Mouse (Mus musculus) lung, postnatal 36 days (tissue): ENCODE measurements at regions not wholly inside any gene's neighbourhood (a gene's known extent, or its start where the extent isn't known, plus 50 kb on each side); places are given as distances from the start of the nearest gene placed in this dataset.
A peak's percentile ranks its signal among the peaks of the same experiment; 100 is the strongest.
"Not testable (repeated sequence)": the region's sequence is repeated elsewhere in the genome, so short reads cannot be mapped to it uniquely, and the experiment has no call there.

Experiments
- DNase-seq: peaks from one replicate; pipeline ENCODE4 v3.0.0; 2022; ENCODE audit warnings: mixed read lengths

DNA sequence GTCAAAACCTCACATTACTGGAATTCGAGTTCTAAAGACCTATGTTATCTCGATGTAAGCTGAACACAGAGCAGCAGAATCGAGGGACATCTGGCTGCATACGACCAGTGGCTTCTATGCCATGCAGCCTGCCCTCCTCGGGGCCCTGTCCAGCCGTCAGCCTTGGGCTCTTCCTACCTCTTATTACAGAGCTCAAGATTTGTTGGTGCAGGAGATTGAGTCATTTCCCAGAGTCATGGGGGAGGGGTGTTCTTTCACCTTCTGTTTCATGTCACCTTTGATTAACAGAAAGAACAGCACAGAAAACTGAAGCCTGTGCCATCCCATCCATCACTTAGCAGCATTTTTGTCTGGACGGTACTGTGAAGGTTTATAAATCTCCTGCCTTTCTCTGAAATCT lies 52.1 kb downstream of the Sst start:
- DNase-seq = no peak

DNA sequence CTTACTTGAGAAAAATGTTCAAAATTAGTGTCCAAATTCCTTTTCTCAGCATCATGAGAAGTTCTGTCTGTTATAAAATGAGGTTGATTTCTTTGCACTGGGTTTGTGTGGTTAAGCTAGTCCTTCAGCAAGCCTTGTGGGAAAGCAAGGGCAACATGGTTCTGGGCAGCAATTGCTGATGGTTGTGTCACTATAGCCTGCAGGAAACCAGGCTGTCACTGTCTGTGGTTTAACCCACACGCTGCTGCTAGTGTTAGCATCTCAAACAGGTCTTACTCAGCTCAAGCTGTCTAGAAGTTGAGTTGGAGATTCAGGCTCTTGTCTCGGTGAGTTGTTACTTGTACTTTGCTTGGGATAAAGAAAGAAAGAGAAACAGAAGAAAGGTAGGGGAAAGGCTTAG lies 52.6 kb downstream of the Sst start:
- no peak for DNase-seq

DNA sequence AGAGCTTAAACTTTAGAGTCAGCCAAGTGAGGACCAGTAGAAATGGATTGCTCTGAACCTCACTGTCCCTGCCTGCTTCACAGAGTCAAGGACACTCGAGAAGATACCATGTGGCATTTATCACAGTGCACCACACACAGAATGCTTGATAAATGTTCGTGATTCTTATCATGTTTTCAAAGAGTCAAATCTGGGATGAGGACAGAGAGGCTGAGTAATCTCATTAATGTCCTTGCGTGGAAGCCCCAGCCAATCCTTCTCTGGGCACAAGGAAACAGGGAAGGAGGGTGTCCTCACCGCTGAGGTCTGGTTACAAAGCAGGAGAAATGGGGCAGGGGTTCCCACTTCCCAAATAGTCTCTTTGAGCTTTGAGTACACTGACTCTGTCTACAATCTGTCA lies 55.8 kb downstream of the Sst start:
- DNase-seq = no peak

DNA sequence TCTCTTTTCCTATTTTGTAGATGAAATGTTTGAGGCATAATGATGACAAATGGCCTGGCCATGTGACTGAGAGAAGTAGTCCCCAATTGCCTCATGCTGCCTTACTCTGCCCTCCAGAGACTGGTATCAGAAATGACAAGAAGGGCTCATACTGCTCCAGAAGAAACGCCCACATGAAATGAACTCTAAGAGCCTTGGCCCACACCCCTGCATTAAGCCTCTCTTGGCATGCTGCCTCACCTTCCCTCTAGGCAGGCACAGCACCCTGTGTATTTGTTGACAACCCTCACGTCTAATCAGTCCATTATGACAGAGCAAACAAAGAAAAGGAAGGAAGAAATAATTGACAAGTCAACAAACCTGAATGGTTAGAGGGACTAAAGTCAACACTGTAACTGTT lies 57.2 kb downstream of the Sst start:
- DNase-seq = peak; percentile 51

DNA sequence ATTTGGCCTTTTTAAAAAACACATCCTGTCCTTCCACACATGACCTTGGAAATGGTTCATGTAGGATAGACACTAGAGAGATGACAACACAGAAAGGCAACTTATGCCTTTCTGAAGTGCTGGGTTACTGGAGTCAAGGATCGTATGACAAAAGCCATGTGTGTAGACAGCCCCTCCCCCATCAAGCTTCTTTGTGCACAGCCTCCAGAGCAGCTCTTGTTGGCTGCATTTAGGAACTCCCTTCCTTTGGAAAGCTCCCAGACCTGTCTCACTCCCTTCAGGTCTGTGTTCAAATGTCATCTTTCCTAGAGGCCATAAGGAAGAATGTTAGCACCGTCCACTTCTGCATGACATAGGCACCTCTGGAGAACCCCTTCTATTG lies 57.7 kb downstream of the Sst start:
- no peak for DNase-seq

DNA sequence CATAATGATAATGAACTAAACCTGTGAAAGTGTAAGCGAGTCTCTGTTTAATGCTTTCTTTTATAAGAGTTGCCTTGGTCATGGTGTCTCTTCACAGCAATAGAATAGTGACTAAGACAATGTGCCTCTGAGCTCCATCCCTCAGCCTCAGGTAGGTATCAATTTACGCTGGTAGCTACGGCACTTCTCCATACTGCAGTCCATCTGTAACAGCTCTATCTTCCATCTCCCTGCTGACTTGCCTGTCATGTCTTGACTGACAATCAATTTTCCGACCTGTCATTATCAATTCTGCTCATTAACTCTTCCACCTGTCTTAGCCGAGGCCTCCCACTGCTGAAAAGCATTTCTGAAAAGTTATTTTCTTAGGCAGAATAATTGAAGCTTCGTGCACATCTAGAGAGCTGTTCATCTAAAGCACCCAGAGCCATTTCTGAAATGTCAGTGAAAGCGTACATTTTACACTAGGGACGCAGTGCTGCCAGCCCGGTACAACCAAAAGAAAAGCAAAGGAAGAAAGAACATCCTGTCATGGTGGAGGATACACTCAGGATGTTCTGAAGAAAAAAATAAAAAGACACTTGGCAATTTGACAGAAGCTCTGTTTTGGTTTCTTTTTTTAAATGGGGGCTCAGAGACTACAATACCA lies 58.2 kb downstream of the Sst start:
- no peak for DNase-seq

DNA sequence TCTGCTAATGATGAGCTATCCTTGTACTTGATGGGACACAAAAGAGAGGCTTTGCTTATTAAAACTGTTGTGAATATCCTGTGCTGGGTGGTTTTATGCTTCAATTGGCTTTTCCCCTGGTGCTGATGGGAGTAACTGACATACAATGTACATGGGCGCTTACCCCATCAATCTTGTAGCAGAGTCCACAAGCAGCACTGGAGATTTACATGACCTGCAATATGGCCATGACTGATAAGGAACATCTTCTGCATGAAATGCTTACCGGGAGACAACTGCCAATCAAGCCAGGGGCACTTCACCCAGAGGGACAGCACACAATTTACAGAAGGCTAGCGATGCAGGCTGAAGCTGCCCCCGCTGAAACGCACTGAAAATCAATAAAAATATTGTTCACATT lies 65.1 kb downstream of the Sst start:
- DNase-seq = no peak

DNA sequence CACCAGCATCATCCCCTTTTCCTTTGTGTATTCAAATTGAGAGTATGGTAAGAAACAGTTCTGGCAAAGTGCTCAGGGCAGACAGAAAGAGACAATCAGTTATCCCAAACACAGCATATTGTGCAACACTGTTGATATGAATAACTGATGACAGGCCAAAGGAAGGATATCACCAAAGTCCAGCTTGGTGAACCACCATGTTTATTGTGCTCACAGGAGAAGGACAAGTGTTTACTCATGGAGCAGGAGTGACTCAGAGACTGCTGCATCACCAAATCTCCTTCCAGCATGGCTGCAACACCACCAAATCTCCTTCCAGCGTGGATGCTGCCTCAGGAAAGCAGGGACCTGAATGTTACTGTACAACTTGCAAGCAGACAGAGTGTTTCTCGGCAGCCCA lies 105.5 kb downstream of the Sst start:
- peak; percentile 7 for DNase-seq

DNA sequence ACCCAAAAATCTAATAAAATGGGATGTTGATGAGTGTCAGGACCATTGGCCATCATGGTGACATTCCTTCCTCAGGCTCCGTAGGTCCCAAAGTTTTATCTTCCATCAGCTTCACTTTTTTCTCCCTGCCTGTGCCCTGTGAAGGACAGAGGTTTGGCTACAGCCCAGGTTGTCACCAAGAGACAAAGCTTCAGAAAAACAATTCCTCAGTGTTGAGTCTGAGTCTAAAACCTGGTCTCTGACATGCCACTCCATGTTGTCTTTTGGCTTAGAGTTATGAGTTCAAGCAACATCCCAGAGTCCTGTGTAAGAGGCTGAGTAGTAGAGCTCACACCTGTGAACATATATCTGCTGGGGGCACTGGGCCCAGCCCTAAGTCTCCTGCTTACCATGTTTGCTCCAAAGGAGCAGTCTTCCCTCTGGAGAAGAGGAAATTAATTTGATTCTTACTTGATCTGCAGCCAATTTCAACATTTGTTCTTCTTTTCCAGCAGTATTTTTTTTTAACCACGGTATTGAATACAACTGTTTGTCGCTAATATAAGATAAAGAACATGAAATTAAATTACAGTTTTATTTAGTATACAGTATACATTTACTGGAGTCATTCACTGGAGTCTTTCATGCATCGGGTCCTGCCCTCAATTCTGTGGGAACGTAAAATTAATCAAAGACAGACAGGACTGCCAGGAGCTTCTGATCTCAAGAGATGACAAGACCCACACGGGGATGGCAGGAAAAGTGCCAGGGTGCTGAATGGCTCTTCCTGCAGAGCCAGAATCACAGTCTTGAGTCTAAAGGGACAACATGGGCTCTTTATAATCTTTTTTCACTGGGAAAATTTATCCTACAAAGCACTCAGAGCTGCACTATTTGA lies 106.5 kb downstream of the Sst start:
- DNase-seq = peak; percentile 9

DNA sequence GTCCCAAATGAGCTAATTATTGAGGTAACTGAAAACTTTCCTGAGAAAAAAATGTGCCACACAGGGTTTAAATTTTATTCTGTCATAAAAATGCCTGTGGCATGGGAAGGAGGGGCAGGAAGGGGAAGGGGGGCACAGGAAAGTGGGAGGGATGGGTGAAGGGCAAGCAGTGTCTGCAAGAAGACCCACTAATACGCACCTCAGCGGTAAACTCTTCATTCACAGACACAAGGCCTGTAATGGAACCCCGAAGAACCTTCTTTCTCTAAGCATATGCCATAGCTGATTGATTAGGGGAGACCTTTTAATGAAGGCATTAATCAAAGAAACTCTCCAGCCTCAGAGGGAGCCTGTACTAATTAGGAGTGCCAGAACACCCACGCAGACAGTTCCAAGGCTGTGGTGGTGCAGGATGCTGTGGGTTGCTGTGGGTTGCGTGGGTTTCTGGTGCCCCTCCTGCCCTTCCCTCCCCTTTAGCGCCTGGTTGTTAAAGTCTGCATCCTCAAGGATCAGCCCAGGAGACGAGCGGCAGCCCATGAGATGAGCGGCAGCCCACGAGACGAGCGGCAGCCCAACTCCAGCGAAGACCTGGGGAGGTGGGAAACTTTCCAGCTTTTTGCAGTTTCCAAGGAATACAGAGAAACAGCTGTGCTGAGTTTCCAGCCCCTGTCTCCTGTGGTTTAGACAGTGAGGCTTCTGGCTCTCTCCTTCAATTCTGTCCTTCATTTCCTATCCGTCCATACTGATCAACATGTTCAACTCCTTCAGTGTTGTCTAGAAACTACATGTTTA lies 110.1 kb downstream of the Sst start:
- no peak for DNase-seq

DNA sequence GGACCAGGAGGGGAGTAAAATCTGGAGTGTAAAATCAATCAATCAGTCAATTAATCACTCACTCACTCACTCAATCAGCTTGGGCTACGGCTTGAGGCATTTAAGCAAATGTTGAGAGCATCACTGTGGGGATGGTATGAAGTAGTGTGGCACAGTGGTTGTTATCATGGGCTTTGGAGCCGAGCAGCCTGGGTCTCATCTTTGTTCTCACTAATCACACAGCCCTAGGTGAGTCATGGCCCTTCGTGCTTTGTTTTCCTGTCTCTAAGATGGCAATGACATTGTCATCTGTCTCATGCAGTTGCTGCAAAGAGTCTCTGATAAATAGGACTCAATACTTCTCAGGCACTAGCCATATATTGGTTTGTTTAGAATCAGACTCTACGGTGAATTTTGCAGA lies 112.9 kb downstream of the Sst start:
- no peak for DNase-seq

DNA sequence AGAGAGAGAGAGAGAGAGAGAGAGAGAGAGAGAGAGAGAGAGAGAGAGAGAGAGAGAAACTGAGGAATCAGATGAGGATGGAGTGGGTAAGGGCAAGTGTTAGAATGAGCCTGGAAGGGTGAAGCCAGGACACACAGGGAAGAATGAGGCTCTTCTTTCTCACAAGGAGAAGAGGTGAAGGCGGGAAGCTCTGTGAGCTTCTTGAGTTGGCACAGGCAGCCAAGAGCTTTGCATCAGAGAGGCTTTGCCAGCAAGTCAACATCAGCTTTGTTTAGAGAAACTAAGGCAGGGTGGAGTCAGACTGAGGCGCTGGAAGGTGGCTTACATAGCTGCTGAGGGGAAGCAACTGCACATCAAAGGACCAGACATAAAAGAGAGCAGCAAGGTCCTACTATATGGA lies 113.7 kb downstream of the Sst start:
- DNase-seq = no peak

DNA sequence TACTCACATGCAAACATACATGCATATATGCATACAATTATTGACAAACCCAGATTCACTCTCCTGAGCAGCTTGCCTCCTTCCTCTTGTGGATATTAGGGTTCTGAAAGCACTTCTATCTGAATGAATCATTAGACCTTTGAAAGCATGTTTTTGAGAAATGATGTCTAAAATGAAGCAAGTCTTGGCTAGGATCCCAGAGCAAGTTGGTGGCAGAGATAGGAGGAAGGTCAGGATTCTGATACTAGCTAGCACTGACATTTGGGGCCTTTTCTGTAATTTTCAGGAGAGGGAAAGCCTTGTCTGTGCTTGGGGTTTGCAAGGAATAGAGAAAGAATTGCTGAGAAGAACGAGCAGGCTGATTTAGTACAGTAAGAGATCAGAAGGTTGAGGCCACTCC lies 114.3 kb downstream of the Sst start:
- peak; percentile 28 for DNase-seq

DNA sequence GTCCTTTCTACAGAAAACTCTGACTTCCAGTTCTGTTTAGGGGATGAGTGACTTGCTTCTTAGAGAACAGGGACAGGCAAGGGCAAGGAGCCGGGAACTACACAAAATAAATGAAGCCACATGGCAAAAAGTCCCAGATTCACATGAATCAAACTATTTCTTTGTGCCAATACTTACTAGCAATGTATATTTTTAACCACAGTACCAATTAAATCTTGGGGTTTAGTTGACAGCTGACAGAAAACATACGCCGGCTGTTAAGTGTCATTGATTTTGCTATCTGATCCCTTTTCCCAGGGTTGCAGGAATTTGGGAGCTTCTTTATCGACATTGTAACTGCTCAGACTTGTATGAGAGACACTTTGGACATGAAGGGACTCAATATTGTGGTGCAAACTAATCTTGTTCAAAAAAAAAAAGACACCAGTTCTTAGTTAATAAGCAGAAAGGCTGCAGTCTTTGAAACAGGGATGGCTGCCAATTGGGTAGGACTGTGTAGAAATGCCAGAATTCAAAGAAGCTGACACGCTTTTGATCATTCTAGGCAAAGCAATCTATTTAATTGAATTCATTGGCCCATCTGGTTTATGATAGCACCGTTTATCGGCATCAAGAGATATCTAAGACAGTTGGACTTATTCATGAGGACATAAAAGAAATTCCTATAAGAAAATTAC lies 132.5 kb downstream of the Sst start:
- DNase-seq = no peak

DNA sequence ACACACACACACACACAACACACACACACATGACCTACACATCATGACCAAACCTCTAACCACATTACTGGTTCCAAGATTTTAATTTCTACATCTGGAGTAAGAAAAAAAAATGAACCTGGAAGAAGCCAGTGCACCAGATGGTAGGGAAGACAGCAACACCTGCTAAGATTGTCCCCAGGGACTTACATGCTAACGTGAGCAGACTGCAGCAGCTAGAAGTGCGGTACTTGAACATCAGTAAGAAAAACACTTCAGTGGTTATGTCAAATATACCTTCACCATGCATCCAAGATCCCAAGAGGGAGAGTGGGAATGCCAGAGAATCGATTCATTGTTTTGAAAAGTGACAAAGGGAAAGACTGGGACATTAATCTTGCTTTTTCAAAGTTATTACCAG lies 153.7 kb downstream of the Sst start:
- no peak for DNase-seq

DNA sequence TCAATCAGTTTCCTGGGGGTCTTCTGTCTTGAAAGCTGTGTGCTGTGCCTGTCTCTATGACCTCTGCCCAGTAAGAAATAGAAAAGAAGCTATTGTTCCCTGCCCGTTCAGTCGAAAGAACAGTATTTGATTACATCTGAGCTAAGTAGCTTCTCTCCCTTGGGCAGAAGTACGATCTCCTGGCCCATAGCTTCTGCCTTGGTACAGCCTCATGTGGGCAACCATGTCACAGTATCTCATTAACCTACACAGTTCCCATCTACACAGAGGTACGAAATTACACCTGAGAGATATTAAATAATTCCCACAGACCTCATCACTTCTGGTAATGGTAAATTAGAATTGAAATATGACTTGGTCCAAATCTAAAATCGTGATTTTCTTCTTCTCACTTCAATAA lies 155.0 kb downstream of the Sst start:
- DNase-seq = no peak

DNA sequence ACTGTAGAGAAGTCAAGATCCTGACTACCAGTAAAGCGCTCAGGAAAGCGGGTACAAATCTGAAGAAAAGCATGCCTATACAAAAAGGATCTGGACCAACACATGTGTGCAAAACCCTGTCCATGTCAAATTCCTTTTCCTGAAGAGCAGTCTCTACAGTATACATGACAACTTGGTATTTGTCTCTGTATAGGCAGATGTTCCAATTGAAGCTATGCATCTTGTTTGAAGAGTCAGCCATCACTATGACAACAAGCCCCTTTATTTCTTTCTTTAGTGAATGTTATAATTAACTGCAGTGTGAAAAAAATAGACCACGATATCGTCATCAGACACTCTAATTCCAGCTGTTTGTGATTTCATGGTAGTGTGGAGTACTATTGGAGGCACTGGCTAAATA lies 164.2 kb downstream of the Sst start:
- no peak for DNase-seq

DNA sequence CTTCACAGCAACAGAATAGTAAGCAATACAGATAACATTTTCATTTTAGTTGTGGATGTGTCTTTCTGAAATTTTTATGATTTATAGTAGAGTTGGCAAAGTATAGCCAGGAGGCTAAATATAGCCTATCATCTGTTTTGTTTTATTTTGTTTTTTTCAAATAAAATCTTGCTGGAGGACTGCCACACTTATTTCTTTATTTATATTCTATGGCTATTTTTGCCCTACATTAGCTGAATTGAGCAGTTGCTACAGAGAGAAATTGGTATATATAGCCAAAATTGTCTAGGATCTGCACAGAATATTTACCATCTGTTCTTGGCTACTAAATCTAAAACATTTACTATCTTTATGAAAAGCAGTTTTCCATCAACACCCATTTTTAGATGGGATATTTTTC lies 169.0 kb downstream of the Sst start:
- no peak for DNase-seq

DNA sequence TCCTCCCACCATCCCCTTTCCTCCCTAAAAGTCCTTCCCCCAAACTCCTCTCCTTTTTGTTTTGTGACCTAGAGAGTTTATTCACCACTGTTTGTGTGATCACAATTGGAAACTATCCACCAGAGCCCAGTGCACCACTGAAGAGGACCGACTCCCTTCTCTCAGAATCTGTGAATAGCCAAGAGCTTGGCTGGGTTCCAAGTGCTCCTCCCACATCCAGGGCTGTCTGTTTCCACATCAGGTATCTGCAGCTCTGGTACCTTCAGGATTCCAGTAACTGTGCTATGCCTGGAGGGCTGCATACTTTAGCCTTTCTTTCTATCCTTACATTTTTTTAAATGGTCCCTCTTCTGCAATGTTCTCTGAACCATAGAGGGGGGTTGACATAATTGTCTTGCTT lies 180.5 kb upstream of the Masp1 start:
- DNase-seq = no peak

DNA sequence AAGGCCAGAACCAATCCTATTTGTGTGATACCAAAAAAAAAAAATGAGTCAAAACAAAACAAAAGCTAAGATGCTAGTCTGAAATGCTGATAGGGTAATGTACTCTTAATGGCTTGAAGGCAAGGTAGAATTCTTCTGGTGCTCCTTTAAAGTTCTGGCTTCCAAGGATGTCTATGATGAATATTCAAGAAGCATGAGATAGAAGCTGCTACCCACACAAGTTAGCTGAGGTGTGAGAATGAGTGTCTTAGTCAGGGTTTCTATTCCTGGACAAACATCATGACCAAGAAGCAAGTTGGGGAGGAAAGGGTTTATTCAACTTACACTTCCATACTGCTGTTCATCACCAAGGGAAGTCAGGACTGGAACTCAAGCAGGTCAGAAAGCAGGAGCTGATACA lies 173.6 kb upstream of the Masp1 start:
- not testable (repeated sequence) for DNase-seq

DNA sequence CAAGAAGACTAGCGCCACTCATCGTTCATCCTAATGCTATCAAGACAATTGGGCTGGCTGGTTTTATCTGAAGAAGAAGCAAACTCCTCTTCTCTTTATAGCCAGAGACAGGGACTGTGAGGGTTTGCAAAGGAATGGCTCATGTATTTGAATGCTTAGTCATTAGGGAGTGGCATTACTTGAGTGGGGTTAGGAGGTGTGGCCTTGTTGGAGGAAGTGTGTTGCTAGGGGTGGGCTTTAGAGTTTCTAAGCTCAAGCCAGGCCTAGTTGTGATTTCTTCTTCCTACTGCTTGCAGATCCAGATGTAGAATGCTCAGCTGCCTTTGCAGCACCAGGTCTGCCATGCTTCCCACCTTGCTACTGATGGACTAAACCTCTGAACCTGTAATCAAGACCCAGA lies 169.4 kb upstream of the Masp1 start:
- no peak for DNase-seq

DNA sequence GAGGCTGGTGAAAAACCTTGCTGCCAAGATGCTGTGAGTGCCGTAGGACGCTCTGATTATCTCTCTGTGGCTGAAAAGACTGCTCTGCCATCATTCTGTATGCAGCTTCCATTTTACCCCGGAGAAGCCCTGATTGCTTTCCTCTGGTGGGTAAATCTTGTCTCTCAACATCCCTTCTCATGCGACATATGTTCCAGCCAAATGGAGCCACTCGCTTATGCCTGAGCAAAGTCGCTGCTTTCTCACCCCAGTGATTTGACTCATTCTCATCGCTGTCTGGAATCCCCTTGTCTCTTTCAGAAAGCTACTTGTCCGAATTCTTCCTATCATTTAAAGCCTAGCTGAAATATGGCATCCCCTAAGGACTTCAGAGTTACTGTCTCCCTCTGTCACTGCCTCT lies 166.2 kb upstream of the Masp1 start:
- no peak for DNase-seq

DNA sequence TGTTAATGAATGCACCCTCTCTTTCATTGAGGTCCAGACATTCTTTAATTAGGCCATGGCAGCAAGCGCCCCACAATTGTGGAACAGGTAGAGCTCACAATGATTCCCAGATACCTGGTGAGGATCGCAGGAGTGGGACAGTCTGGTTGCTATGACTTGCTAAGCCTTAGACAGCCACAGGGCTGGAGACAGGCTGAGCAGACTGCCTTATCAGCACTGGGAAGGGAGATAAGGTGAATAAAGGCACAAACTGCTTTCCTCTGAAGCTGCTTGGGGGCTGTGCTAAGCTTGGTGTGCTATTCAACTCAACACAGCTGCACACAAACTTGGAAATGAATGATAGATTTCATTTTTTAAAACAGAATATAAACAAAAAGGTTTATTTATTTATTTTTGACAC lies 159.8 kb upstream of the Masp1 start:
- DNase-seq = no peak
